24 mouse cellular contexts compared by ENCODE assay signal in the genomic region with DNA sequence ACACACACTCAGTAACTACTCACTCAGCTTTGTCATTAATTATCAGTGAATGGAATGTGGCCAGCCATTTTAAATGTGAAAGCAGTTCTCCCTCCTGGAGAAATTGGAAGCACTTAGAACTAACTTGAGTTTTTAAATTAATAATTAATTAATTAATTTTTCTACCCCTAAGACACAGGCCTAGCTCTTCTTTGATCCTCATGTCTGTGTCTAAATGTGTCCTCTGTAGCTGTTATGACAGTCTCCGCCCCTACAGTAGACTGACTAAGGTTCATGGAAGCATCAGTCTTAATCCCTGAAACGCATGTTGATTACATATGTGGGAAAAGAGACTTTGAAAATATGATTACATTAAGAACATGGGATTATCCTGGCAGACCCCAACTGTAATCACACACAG.
"Had no signal": no experiment of that assay in that cellular context is flagged by ENCODE, and none has a peak within 500 bp of the region (broad histone marks: within the 10 kb centered on the region; RNA-seq: fewer than 3 reads in every experiment).

No protein-coding gene starts in this region.

- H3K4me3 ChIP-seq: gastrocnemius, adult 2 months; heart, embryonic 10.5 days; heart, embryonic 12.5 days; hindbrain, embryonic 10.5 days; hindbrain, embryonic 12.5 days; intestine, embryonic 15.5 days; layer of hippocampus, adult 2 months; left cerebral cortex, adult 2 months; limb, embryonic 12.5 days; liver, embryonic 13.5 days; liver, embryonic 15.5 days had no signal

- H3K36me3 ChIP-seq: heart, embryonic 10.5 days; heart, embryonic 12.5 days; hindbrain, embryonic 10.5 days; hindbrain, embryonic 12.5 days; intestine, embryonic 15.5 days; limb, embryonic 12.5 days; liver, embryonic 13.5 days; liver, embryonic 15.5 days had no signal

- H3K9me3 ChIP-seq: heart, embryonic 10.5 days; heart, embryonic 12.5 days; hindbrain, embryonic 10.5 days; hindbrain, embryonic 12.5 days; intestine, embryonic 15.5 days; limb, embryonic 12.5 days; liver, embryonic 13.5 days; liver, embryonic 15.5 days had no signal

- H3K4me2 ChIP-seq: heart, embryonic 12.5 days; hindbrain, embryonic 12.5 days; hindbrain, embryonic 14.5 days; intestine, embryonic 15.5 days; limb, embryonic 12.5 days; liver, embryonic 11.5 days; liver, embryonic 13.5 days; liver, embryonic 15.5 days had no signal

- H3K27me3 ChIP-seq: heart, embryonic 12.5 days; hindbrain, embryonic 12.5 days; intestine, embryonic 15.5 days; limb, embryonic 12.5 days; liver, embryonic 13.5 days; liver, embryonic 15.5 days had no signal

- H3K27ac ChIP-seq: gastrocnemius, adult 2 months; heart, embryonic 10.5 days; hindbrain, embryonic 10.5 days; hindbrain, embryonic 12.5 days; hindbrain, embryonic 14.5 days; intestine, embryonic 15.5 days; layer of hippocampus, adult 2 months; left cerebral cortex, adult 2 months; limb, embryonic 12.5 days; liver, embryonic 13.5 days; liver, embryonic 15.5 days had no signal

- H3K4me1 ChIP-seq: heart, embryonic 10.5 days; heart, embryonic 12.5 days; hindbrain, embryonic 12.5 days; intestine, embryonic 15.5 days; liver, embryonic 13.5 days; liver, embryonic 15.5 days had no signal

- DNase-seq: gastrocnemius, adult 2 months; gastrocnemius, postnatal 10 days; gastrocnemius, postnatal 25 days; heart, adult 18-20 months; heart, postnatal 10 days; heart, postnatal 4 days; kidney, postnatal 14 days; liver; liver, embryonic 13.5 days; liver, postnatal 0 days had no signal

- H3K9ac ChIP-seq: heart, embryonic 12.5 days; hindbrain, embryonic 12.5 days; hindbrain, embryonic 14.5 days; intestine, embryonic 15.5 days; limb, embryonic 12.5 days; liver, embryonic 13.5 days; liver, embryonic 15.5 days; liver, postnatal 0 days had no signal

- ATAC-seq: hindbrain, embryonic 16.5 days; inflammation-experienced regulatory T-cells, adult 6 months; intestine, embryonic 15.5 days; intestine, postnatal 0 days; liver, postnatal 0 days had no signal
